In the genomic region with DNA sequence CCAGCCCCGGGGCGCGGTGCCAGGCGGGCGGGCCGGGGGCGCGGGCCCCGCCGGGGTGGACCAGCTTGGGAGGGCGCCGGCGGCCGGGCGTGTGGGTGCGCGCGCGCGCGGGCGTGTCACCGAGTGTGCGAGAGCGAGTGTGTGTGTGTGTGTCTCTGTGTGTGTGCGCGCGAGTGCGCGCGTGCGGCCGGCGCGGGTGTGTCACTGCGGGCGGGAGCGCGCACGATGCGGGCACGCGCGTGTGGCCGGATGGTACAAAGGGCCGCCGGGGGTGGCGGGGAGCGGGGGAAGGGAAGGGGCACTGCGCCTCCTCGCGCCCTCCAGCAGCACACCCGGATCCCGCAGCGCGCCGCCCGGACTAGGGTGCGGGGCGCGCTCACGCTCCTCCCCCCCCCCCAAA, we compare ENCODE assay signal across 8 mouse cellular contexts. TPM values are rescaled to one million over a fixed set of nuclear protein-coding genes. Genes with fewer than 3 reads are reported as not detected.
A peak's percentile ranks its signal among the peaks of the same experiment; 100 is the strongest.
DNase-seq lines count a peak whose midpoint lies in the region; ATAC-seq and TF ChIP-seq lines count a peak whose summit lies in the region.

No protein-coding gene starts in this region.

- H3K9me3 ChIP-seq in heart, embryonic 10.5 days = no peaks in the 10 kb centered on the region
- no peaks in the 10 kb centered on the region for H3K9me3 ChIP-seq in heart, embryonic 16.5 days (replicated peaks; ENCODE audit: control insufficient read depth, low read length)
- H3K9me3 ChIP-seq in liver, postnatal 0 days (ENCODE audit: low read length) = no peaks in the 10 kb centered on the region

- peak overlapping the region; percentile 65 for H3K27ac ChIP-seq in heart, embryonic 10.5 days
- H3K27ac ChIP-seq in heart, embryonic 16.5 days (ENCODE audit: low read length) = no peak overlapping the region
- H3K27ac ChIP-seq in liver, postnatal 0 days (ENCODE audit: low read depth) = no peak overlapping the region

- peak overlapping the region; percentile 99 for H3K4me2 ChIP-seq in heart, embryonic 16.5 days (ENCODE audit: low read depth, low read length)
- H3K4me2 ChIP-seq in liver, postnatal 0 days (ENCODE audit: low read depth, low read length) = peak overlapping the region; percentile 90

- WGBS in heart, embryonic 10.5 days = under 1% methylated on average over 62 of the region's 62 CpGs
- WGBS in heart, embryonic 16.5 days = under 1% methylated on average over 55 of the region's 62 CpGs
- 2% methylated on average over 16 of the region's 62 CpGs for WGBS in liver, postnatal 0 days (ENCODE audit: insufficient replicate concordance)

- peak overlapping the region; percentile 82 for H3K4me3 ChIP-seq in heart, embryonic 10.5 days
- peak overlapping the region; percentile 59 for H3K4me3 ChIP-seq in heart, embryonic 16.5 days (ENCODE audit: low read length)
- peak overlapping the region; percentile 59 for H3K4me3 ChIP-seq in liver, postnatal 0 days (ENCODE audit: low read depth, low read length)

- no peaks in the 10 kb centered on the region for H3K36me3 ChIP-seq in heart, embryonic 10.5 days
- H3K36me3 ChIP-seq in heart, embryonic 16.5 days (ENCODE audit: control insufficient read depth, insufficient read depth) = no peaks in the 10 kb centered on the region
- no peaks in the 10 kb centered on the region for H3K36me3 ChIP-seq in liver, postnatal 0 days (replicated peaks; ENCODE audit: insufficient read depth, low read length)

- ATAC-seq in heart, embryonic 16.5 days (replicated peaks; ENCODE audit: extremely low read depth, insufficient read depth, low FRiP score) = peak; percentile 39; the same call in 1 of the 2 replicates
- ATAC-seq in liver, postnatal 0 days = peak; percentile 56; the same call in 1 of the 2 replicates

- DNase-seq in heart, embryonic 10.5 days (ENCODE audit: low spot score) = no peak
- DNase-seq in heart, adult 8-10 months (ENCODE audit: low spot score) = no peak
- peak; percentile 95 to 96 for DNase-seq in cerebellum, postnatal 14 days
- peak; percentile 73 to 84 for DNase-seq in kidney, postnatal 4 days
- DNase-seq in liver, postnatal 0 days = peak; percentile 57
- peak; percentile 78 for DNase-seq in retina, embryonic 14.5 days (ENCODE audit: low spot score)
- DNase-seq in urinary bladder, postnatal 4 days (ENCODE audit: low spot score in 2 of 2) = no peak

- peaks cover 100% of the 10 kb centered on the region for H3K27me3 ChIP-seq in heart, embryonic 10.5 days (ENCODE audit: insufficient read depth, poor library complexity, severe bottlenecking)
- peaks cover 78% of the 10 kb centered on the region for H3K27me3 ChIP-seq in heart, embryonic 16.5 days (ENCODE audit: control insufficient read depth, insufficient read depth, low read length)
- H3K27me3 ChIP-seq in liver, postnatal 0 days (ENCODE audit: insufficient read depth, low read length) = peaks cover 66% of the 10 kb centered on the region

- no peak for TF ChIP-seq EP300 in liver, postnatal 0 days (IDR thresholded peaks at IDR 0.05; ENCODE audit: low read depth)

- TF ChIP-seq CTCF in liver, postnatal 0 days (IDR thresholded peaks at IDR 0.05; ENCODE audit: low read depth) = no peak

- peak overlapping the region; percentile 67 for H3K9ac ChIP-seq in heart, embryonic 16.5 days (ENCODE audit: low read length)
- 0 out of 2 replicates have a peak overlapping the region, but pooled peaks have one; percentile 11 for H3K9ac ChIP-seq in liver, postnatal 0 days (replicated peaks)

- peaks cover 28% of the 10 kb centered on the region for H3K4me1 ChIP-seq in heart, embryonic 10.5 days
- H3K4me1 ChIP-seq in heart, embryonic 16.5 days (ENCODE audit: control insufficient read depth, insufficient read depth, low read length) = peaks cover 13% of the 10 kb centered on the region
- no peaks in the 10 kb centered on the region for H3K4me1 ChIP-seq in liver, postnatal 0 days (ENCODE audit: insufficient read depth)

RNA-seq across cellular contexts. Expression of gene Srcin1, which starts 0.9 kb away (rescaled TPM):
- polyA plus RNA-seq in heart, embryonic 10.5 days (2016; fragmentation: Nextera tagmentation; extraction: Ambion mirVana) = 0.05 and 0.14 TPM in 2 replicates
- total RNA-seq in heart, adult 8-10 months (2022) = under 1 TPM; 0.06 to 0.75 (median 0.18) TPM
- 0.04 and 0.08 TPM in 2 replicates for polyA plus RNA-seq in heart, embryonic 16.5 days (2015; fragmentation: Nextera tagmentation; extraction: Ambion mirVana)
- polyA plus RNA-seq in liver, postnatal 0 days (2015; fragmentation: Nextera tagmentation; extraction: Ambion mirVana) = 0.02 and 0.05 TPM in 2 replicates

RNA-seq across cellular contexts. Expression of gene Epop, which starts 54.4 kb away (rescaled TPM):
- 1.9 and 8.5 TPM in 2 replicates for polyA plus RNA-seq in heart, embryonic 10.5 days (2016; fragmentation: Nextera tagmentation; extraction: Ambion mirVana)
- total RNA-seq in heart, adult 8-10 months (2022) = 1 to 10 TPM in 3 of 4 experiments, under 1 TPM in 1; 0.92 to 1.7 (median 1.2) TPM
- polyA plus RNA-seq in heart, embryonic 16.5 days (2015; fragmentation: Nextera tagmentation; extraction: Ambion mirVana) = 0.70 and 0.79 TPM in 2 replicates
- 1.1 and 1.6 TPM in 2 replicates for polyA plus RNA-seq in liver, postnatal 0 days (2015; fragmentation: Nextera tagmentation; extraction: Ambion mirVana)

Comparison
In these comparisons a context has a peak if more than half of its experiments do, and no peak if none do; other contexts are left out.
1. DNase-seq: peak in cerebellum, postnatal 14 days (2 of 2), kidney, postnatal 4 days (2 of 2), liver, postnatal 0 days (single experiment) and retina, embryonic 14.5 days (single experiment); none in heart, embryonic 10.5 days (single experiment), heart, adult 8-10 months (single experiment) and urinary bladder, postnatal 4 days (0 of 2).
2. Peak in every context shown above with its lines, with median percentiles within 50 percentile points of each other: H3K4me3 ChIP-seq.